Mouse (Mus musculus) forebrain, embryonic 16.5 days (tissue): ENCODE data around the gene Ppp1r12a. TPM values are rescaled to one million over a fixed set of nuclear protein-coding genes. Genes with fewer than 3 reads are reported as not detected.

ENCODE experiments used
- ATAC-seq: fragments of 200-750 bp; cut with Nextera tagmentation; 2 replicates; pipeline ENCODE4 v1.8.0; 2017; ENCODE audit warnings: mild to moderate bottlenecking, moderate library complexity
- H3K27ac ChIP-seq: fragments of 300-500 bp; sonication (generic); 2 replicates; pipeline ENCODE4 v1.5.1; 2014; ENCODE audit warnings: low read length, control low read depth
- H3K27me3 ChIP-seq: fragments of 300-500 bp; sonication (generic); replicated peaks from 2 replicates; pipeline ENCODE4 v1.6.1; 2014; ENCODE audit warnings: low read length; ENCODE audit not compliant: control insufficient read depth, insufficient read depth
- H3K36me3 ChIP-seq: fragments of 300-500 bp; sonication (generic); 2 replicates; pipeline ENCODE4 v1.6.1; 2014; ENCODE audit not compliant: control insufficient read depth, insufficient read depth
- H3K4me1 ChIP-seq: fragments of 300-500 bp; sonication (generic); replicated peaks from 2 replicates; pipeline ENCODE4 v1.6.1; 2014; ENCODE audit warnings: low read length; ENCODE audit not compliant: control insufficient read depth, insufficient read depth
- H3K4me2 ChIP-seq: fragments of 300-500 bp; sonication (generic); 2 replicates; pipeline ENCODE4 v1.6.1; 2014; ENCODE audit warnings: mild to moderate bottlenecking, low read length, control low read depth
- H3K4me3 ChIP-seq: fragments of 300-500 bp; sonication (generic); replicated peaks from 2 replicates; pipeline ENCODE4 v1.5.1; 2014; ENCODE audit warnings: mild to moderate bottlenecking, low read length, control low read depth
- H3K9ac ChIP-seq: fragments of 300-500 bp; sonication (generic); replicated peaks from 2 replicates; pipeline ENCODE4 v1.6.1; 2014; ENCODE audit warnings: low read depth, low read length, control low read depth
- H3K9me3 ChIP-seq: fragments of 300-500 bp; sonication (generic); 2 replicates; pipeline ENCODE4 v1.6.1; 2016; ENCODE audit warnings: low read length; ENCODE audit not compliant: control insufficient read depth
- WGBS: fragments of 180-500 bp; shearing (Covaris S2); extraction: QIAGEN DNeasy Blood & Tissue Kit; methylation state at CpG from one replicate; pipeline ENCODE4 v1.1.7; 2014; 5-methylcytosine and 5-hydroxymethylcytosine counted together
- polyA plus RNA-seq: library from polyadenylated mRNA; unstranded; fragments of >200 nt; fragmentation: Nextera tagmentation; extraction: Ambion mirVana; gene quantifications from 2 replicates; pipeline ENCODE4 v1.2.1, GENCODE M21; 2015

Gene Ppp1r12a
- 81.7 and 87.3 TPM in 2 replicates for polyA plus RNA-seq

GRCm38 (mm10) chr10:108161261-108162256 is at the start of gene Ppp1r12a:
Gene Ppp1r12a, plus strand, starts transcription at chr10:108162193.
- Histone ChIP-seq H3K4me2 (peak within 1 kb of the TSS; percentile 90), H3K36me3 (no peaks in the 10 kb centered on the region), H3K9me3 (no peaks in the 10 kb centered on the region), H3K27ac (peak within 1 kb of the TSS; percentile 99), H3K27me3 (no peaks in the 10 kb centered on the region), H3K9ac (peak within 1 kb of the TSS; percentile 98), H3K4me3 (peak within 1 kb of the TSS; percentile 66), H3K4me1 (peaks cover 20% of the 10 kb centered on the region)
- under 1% methylated on average over 84 of the region's 89 CpGs for WGBS
- peak; percentile 95 for ATAC-seq

- Histone ChIP-seq H3K4me3 (peak overlapping the region; percentile 18), H3K4me1 (no peaks in the 10 kb centered on the region), H3K36me3 (no peaks in the 10 kb centered on the region), H3K27me3 (no peaks in the 10 kb centered on the region), H3K9ac (peak overlapping the region; percentile 29; the same call in 1 of the 2 replicates), H3K27ac (no peak overlapping the region), H3K9me3 (no peaks in the 10 kb centered on the region), H3K4me2 (peak overlapping the region; percentile 25)
- WGBS, result 72% methylated on average over 17 of the region's 17 CpGs
- ATAC-seq, result no peak; the same call in 1 of the 2 replicates
These were observed 48.4 kb upstream of the Ppp1r12a start for GRCm38 (mm10) chr10:108113361-108114237.

DNA sequence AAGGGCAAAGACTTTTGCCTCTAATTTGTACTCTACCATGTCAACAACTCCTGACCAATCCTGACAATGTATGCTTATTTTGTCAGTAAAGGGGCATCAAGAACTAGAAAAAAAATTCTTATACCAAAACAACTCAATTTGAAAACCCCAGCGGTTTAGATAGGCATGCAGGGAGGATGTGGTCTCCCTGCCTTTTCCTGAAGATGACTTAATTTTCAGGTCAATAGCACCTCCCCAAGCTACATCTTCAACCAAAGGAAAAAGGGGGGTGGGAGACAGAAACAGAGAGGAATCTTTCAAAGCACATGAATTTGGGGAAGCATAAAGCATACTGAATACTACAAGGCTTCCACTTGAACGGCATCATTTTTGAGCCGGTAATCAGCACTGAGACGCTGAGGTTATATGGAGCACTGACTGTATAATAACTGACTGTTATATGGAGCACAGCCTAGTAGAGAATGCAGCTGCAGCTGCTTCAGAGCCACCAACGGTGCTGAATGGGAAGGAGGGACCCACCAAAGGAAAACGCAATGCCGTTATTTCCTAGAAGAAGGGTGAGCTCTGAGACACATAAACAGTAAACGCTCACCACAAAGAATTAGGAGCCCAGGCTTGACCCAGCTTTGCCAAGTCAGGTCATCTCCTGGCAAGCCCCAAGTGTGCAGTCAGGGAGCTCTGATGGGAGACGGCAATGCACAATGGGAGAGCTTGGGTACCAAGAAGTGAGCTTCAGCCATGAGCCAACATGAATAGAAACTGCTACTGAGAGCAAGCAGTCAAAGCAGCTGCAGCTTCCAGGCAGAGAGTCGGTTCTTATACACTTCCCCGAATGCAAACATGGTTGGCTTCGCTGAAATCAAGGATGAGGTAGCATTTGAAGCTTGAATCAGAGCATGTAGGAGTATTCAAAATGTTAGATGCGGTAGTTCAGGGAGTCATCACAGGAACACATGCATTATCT is 43.5 kb upstream of the Ppp1r12a start:
- no peak overlapping the region for H3K9ac ChIP-seq
- H3K27ac ChIP-seq, result no peak overlapping the region
- WGBS, result 72% methylated on average over 13 of the region's 13 CpGs
- no peak overlapping the region for H3K4me3 ChIP-seq
- no peaks in the 10 kb centered on the region for H3K9me3 ChIP-seq
- H3K27me3 ChIP-seq, result no peaks in the 10 kb centered on the region
- ATAC-seq, result peak; percentile 66
- H3K4me1 ChIP-seq, result no peaks in the 10 kb centered on the region
- H3K36me3 ChIP-seq, result no peaks in the 10 kb centered on the region
- H3K4me2 ChIP-seq, result no peak overlapping the region

DNA sequence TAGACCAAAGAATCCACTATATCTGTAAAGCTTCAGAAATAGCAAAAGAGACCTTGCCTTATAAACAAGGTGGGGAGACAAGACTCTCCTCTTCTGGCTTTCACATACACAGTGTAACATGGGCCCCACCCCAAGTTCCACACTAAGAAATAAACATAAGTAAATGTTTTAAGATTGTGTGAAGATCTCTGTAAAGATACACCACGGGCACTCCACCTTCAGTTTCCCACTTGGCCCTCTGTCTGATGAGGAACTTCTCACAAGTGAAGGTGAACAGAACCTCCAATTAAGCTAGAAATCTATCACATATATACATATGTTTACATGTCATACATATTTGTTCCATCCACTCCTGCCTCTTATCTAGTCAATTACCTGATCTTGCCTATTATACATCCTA is 42.6 kb upstream of the Ppp1r12a start:
- H3K36me3 ChIP-seq, result no peaks in the 10 kb centered on the region
- no peak overlapping the region for H3K9ac ChIP-seq
- no peak overlapping the region for H3K4me3 ChIP-seq
- H3K4me1 ChIP-seq, result no peaks in the 10 kb centered on the region
- 80% methylated on average over 1 of the region's 1 CpGs for WGBS
- H3K27ac ChIP-seq, result no peak overlapping the region
- no peaks in the 10 kb centered on the region for H3K9me3 ChIP-seq
- H3K4me2 ChIP-seq, result no peak overlapping the region
- ATAC-seq, result no peak
- no peaks in the 10 kb centered on the region for H3K27me3 ChIP-seq

DNA sequence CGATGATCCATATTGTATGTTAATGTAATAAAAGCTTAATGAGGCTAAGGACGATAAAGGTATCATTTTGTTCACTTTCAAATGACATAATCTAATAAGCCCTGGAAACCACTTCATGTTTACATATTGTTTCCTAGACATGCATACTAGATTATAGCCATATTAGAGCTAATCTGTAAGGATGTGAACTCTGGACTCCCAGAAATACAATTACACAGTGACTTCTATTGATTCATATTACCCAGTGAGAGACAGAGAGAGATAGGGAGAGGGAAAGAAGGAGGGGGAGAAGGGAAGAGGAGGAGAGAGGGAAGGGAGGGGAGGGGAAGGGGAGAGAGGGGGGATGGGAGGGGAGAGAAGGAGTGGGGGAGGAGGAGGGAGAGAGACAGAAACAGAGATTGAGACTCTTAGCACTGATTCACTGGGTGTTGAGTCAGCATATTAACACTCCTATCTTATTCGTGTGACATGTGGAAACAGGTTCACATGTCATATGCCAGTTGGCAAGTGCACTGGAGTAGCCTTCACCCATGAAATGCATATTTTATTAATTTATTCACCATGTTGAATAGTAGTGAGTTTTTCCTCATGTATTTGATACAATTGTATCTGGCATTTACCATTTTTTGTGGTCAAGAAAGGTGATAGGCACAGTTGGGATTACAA is 36.9 kb upstream of the Ppp1r12a start:
- Histone ChIP-seq H3K9ac (no peak overlapping the region), H3K9me3 (no peaks in the 10 kb centered on the region), H3K27ac (no peak overlapping the region), H3K4me3 (no peak overlapping the region), H3K27me3 (no peaks in the 10 kb centered on the region), H3K4me2 (no peak overlapping the region), H3K4me1 (no peaks in the 10 kb centered on the region), H3K36me3 (no peaks in the 10 kb centered on the region)
- no peak for ATAC-seq
- 80% methylated on average over 3 of the region's 3 CpGs for WGBS

DNA sequence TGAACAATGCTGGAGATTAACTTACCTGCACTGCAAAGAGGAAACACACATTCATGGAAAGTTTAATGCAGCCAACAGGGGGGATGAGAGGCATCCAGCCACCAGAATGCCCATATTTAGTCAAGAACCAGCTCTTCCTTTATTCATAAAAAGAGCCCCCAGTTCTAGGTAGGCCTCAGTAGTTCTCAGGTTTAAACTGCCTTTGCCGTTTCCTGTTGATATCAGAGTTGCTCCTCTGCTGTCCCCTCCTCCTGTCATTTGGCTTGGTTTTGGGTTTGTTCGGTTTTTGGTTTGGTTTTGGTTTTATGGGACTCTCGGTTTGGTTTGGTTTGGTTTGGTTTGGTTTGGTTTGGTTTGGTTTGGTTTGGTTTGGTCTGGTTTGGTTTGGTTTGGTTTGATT is 32.8 kb upstream of the Ppp1r12a start:
- Histone ChIP-seq H3K27me3 (no peaks in the 10 kb centered on the region), H3K27ac (no peak overlapping the region), H3K4me3 (no peak overlapping the region), H3K9ac (no peak overlapping the region), H3K9me3 (no peaks in the 10 kb centered on the region), H3K4me2 (no peak overlapping the region), H3K4me1 (peaks cover 7% of the 10 kb centered on the region; the same call in 1 of the 2 replicates), H3K36me3 (no peaks in the 10 kb centered on the region)
- no peak for ATAC-seq
- WGBS, result 88% methylated on average over 3 of the region's 3 CpGs

DNA sequence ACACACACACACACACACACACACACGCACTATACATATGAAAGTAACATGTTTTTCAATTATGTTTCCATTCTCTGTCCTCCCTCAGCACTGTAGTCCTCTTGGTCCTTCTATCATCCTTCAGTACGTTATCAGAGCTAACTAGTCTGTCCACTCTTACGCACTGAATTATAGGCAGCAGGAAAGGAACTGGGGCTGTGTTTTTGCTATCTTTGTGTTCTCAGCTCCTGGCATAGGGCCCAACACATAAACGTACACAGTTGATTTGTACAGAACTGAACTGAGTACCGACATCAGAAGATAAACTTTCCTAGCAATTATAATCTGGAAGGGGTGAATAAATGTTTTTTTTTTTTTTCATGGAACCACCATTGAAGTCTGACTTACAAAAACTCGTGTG is 30.1 kb upstream of the Ppp1r12a start:
- 68% methylated on average over 6 of the region's 6 CpGs for WGBS
- no peak overlapping the region for H3K27ac ChIP-seq
- H3K9ac ChIP-seq, result no peak overlapping the region
- no peak overlapping the region for H3K4me3 ChIP-seq
- no peaks in the 10 kb centered on the region for H3K36me3 ChIP-seq
- H3K27me3 ChIP-seq, result no peaks in the 10 kb centered on the region
- no peaks in the 10 kb centered on the region for H3K9me3 ChIP-seq
- H3K4me1 ChIP-seq, result peaks cover 7% of the 10 kb centered on the region; the same call in 1 of the 2 replicates
- no peak for ATAC-seq
- H3K4me2 ChIP-seq, result no peak overlapping the region

DNA sequence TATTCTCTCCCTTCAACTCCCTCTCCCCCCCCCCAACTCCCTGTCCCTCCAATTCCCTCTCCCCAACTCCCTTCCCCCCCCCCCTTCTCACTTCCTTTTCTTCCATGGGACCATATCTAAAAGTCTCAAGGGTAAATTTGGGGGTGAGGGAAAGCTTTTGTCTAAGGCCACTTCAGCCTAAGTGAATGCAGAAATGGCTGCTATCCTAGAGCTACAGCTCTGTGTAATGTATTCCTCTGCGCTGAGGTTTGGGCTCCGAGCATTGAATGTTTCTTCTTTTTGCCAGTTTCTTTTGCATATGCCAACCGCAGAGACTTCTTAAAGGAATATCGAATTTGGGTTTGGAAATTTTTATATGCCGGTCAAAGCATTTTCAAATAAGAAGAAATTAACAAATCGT is 28.7 kb upstream of the Ppp1r12a start:
- Histone ChIP-seq H3K9ac (no peak overlapping the region), H3K9me3 (no peaks in the 10 kb centered on the region), H3K4me3 (no peak overlapping the region), H3K4me2 (peak overlapping the region; percentile 34), H3K4me1 (peaks cover 7% of the 10 kb centered on the region; the same call in 1 of the 2 replicates), H3K36me3 (no peaks in the 10 kb centered on the region), H3K27ac (peak overlapping the region; percentile 13), H3K27me3 (no peaks in the 10 kb centered on the region)
- 50% methylated on average over 6 of the region's 6 CpGs for WGBS
- ATAC-seq, result peak; percentile 89
